Mouse (Mus musculus): ENCODE results near the gene Snx30. TPM values are rescaled to one million over a fixed set of nuclear protein-coding genes. Genes with fewer than 3 reads are reported as not detected.
A peak's percentile ranks its signal among the peaks of the same experiment; 100 is the strongest.

Gene Snx30
- polyA plus RNA-seq (2015; fragmentation: Nextera tagmentation; extraction: Ambion mirVana) = 3.5 and 4.5 TPM in 2 replicates

DNA sequence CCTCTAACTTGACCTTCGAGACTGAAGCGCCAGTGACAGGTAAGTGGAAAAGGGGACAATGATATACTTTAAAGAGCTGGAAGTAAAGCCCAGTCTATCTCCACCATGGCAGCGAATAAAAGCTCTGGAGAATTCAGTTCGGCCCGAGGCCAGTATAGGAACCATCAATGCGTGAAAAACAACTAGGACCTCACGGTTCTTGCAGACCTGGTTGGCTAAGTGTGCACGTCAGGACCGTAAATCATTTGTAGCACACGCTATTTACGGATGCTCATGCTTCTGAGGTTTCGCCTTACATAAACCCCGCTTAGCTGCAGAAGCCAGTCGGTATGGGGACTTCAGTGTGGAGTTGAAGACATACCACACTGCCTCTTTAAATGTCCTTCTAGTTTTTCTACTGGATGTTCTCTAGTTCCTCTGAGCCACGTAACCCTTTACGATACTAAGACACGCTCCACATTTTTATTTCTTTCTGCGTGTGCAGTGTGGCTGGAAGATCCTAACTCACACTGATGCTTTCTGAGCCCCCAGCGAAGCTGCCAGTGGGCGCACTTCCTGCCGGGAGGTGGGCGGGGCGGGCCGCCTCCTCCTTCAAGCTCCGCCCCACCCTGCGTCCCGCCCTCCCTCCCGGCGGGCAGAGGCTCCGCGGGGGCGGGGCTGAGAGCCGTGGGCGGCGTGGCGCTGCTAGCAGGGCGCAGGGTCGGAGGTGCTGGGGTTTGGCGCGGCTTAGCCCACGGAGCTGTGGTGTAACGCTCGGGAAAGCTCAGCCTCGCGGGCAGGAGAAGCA, at the start of gene Snx30:
Snx30 (plus strand) TSS at position 660 of the 787 bp plus-strand sequence.
- H3K27me3 ChIP-seq (ENCODE audit: insufficient read depth, low read length) = no peaks in the 10 kb centered on the region
- peak; percentile 88 for ATAC-seq
- peak within 1 kb of the TSS; percentile 97 for H3K4me2 ChIP-seq (ENCODE audit: low read depth, low read length)
- peak within 1 kb of the TSS; percentile 86 for H3K4me3 ChIP-seq (ENCODE audit: low read depth, low read length)
- TF ChIP-seq EP300 (IDR thresholded peaks at IDR 0.05; ENCODE audit: low read depth) (no peak), CTCF (IDR thresholded peaks at IDR 0.05; ENCODE audit: low read depth) (0 out of 2 replicates have a peak, but pooled peaks have one; percentile 3)
- peak; percentile 92 for DNase-seq
- peak within 1 kb of the TSS; percentile 83 for H3K9ac ChIP-seq (replicated peaks)
- peak within 1 kb of the TSS; percentile 76 for H3K27ac ChIP-seq (ENCODE audit: low read depth)
- peaks cover 37% of the 10 kb centered on the region for H3K4me1 ChIP-seq (ENCODE audit: insufficient read depth)
- H3K36me3 ChIP-seq (replicated peaks; ENCODE audit: insufficient read depth, low read length) = no peaks in the 10 kb centered on the region
- no peaks in the 10 kb centered on the region for H3K9me3 ChIP-seq (ENCODE audit: low read length)
- WGBS (ENCODE audit: insufficient replicate concordance) = 4% methylated on average over 39 of the region's 45 CpGs

DNA sequence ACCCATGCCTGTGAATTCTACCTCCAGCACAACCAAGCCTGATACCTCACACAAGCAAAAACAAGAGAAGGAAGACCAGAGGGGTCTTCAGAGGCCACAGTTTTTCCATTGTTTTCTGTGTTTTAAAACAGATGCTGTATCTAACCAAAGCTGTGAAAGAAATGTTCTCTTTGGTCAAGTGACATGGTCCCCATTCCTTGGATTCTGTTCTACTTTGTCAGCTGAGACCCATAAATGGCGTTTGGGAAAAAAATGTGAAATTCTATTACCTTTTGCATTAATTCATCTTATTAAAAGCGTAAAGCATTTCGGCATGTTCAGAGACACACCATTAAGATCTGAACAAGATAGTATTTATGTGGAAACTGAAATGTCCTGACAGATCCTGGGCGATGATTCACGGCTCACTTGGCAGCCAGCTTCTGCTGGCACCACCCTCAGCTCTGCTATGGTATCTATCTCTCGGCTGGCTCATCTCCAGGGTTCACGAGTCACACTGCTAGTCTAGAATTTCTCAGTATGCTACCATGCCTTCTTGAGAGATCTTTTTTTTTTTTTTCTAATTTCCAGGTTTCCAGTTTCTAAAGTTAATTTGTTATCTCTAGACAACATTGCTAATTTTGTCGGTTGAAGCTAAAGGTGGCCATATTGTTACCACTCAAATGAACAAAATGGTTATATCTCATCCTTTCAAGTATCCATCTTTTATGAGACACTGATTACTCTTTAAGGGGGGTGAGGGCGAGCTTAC, 49.1 kb upstream of the Snx30 start:
- no peak for DNase-seq

DNA sequence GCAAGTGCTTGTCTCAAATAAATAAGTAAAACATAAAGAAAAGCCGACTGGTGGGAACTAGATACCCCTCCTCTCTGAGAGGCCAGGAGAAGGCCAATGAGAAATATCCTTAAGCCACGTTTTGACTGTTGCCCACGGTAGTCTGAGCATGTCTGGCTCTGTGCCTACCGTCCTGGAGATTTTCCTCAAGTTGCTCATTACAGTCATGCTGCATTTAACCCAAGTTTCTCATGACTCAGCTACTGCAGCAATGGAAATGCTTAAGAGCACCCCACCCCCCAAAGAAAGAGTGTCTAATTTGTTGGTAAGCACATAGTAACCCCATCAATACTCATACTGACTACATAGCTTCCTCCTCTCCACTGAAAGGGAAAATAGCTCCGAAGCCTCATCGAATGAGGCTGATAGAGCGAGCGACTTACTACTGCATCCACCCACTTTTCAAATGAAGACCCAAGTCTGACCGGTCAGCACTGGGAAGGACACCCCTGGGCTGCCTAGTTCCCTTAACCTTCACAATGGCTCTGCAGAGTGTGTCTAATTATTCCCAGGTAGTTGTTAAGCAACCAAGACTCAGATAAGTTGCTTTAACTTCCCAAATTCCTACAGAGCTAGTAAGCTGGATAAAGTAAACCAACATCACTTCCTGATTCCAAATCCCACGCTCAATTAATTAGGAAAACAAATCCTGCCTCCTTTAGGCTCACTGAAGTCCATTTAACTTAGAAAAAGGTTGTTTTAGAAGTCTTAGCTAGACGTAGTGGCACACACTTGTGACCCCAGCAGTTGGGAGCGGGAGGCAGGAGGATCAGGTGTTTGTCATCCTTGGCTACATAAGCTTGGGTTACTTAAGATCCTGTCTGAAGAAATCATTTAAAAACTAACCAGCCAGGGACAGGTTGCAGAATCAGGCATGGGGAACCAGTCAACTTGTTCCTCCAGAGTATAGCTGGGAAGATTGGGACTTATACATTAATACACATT, 47.9 kb upstream of the Snx30 start:
- no peaks in the 10 kb centered on the region; the same call in 1 of the 2 replicates for H3K36me3 ChIP-seq (replicated peaks; ENCODE audit: insufficient read depth, low read length)
- no peaks in the 10 kb centered on the region for H3K27me3 ChIP-seq (ENCODE audit: insufficient read depth, low read length)
- ATAC-seq (no peak), DNase-seq (no peak)
- H3K9me3 ChIP-seq (ENCODE audit: low read length) = no peaks in the 10 kb centered on the region
- no peak for TF ChIP-seq CTCF (IDR thresholded peaks at IDR 0.05; ENCODE audit: low read depth)
- no peak for TF ChIP-seq EP300 (IDR thresholded peaks at IDR 0.05; ENCODE audit: low read depth)
- H3K4me2 ChIP-seq (ENCODE audit: low read depth, low read length) = no peak overlapping the region
- 0 out of 2 replicates have a peak, but pooled peaks cover 4% of the 10 kb centered on the region for H3K4me1 ChIP-seq (ENCODE audit: insufficient read depth)
- WGBS (ENCODE audit: insufficient replicate concordance) = 80% methylated on average over 12 of the region's 12 CpGs
- H3K27ac ChIP-seq (ENCODE audit: low read depth) = no peak overlapping the region
- no peak overlapping the region for H3K9ac ChIP-seq (replicated peaks)
- no peak overlapping the region for H3K4me3 ChIP-seq (ENCODE audit: low read depth, low read length)

More for the DNA sequence above, 49.1 kb upstream of the Snx30 start:
- no peaks in the 10 kb centered on the region for H3K9me3 ChIP-seq (ENCODE audit: low read length)
- H3K4me2 ChIP-seq (ENCODE audit: low read depth, low read length) = no peak overlapping the region
- TF ChIP-seq EP300 (IDR thresholded peaks at IDR 0.05; ENCODE audit: low read depth) (peak; percentile 28; the same call in 1 of the 2 replicates), CTCF (IDR thresholded peaks at IDR 0.05; ENCODE audit: low read depth) (no peak)
- H3K9ac ChIP-seq (replicated peaks) = no peak overlapping the region
- no peaks in the 10 kb centered on the region for H3K27me3 ChIP-seq (ENCODE audit: insufficient read depth, low read length)
- WGBS (ENCODE audit: insufficient replicate concordance) = 68% methylated on average over 9 of the region's 9 CpGs
- H3K27ac ChIP-seq (ENCODE audit: low read depth) = no peak overlapping the region
- no peaks in the 10 kb centered on the region; the same call in 1 of the 2 replicates for H3K36me3 ChIP-seq (replicated peaks; ENCODE audit: insufficient read depth, low read length)
- no peak overlapping the region for H3K4me3 ChIP-seq (ENCODE audit: low read depth, low read length)
- no peak for ATAC-seq
- 0 out of 2 replicates have a peak, but pooled peaks cover 4% of the 10 kb centered on the region for H3K4me1 ChIP-seq (ENCODE audit: insufficient read depth)

DNA sequence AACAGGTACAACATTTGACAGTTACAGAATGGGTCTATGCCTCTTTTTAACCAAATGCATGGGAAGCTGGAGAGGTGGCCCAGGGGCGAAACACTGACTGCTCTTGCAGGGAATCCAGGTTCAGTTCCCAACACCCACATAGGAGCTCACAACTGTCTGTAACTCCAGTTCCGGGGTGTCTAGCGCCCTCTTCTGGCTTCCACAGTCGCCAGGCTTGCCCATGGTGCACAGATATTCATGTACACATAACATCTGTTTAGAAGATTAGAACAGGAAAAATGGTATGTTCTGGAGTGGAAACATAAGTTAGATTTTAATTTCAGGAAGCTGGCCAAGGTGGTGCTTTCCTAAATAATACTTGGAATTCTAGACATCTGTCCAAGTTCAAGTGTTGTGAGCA, 45.6 kb upstream of the Snx30 start:
- Histone ChIP-seq H3K4me3 (ENCODE audit: low read depth, low read length) (no peak overlapping the region), H3K27me3 (ENCODE audit: insufficient read depth, low read length) (no peaks in the 10 kb centered on the region), H3K4me2 (ENCODE audit: low read depth, low read length) (no peak overlapping the region), H3K4me1 (ENCODE audit: insufficient read depth) (peaks cover 4% of the 10 kb centered on the region; the same call in 1 of the 2 replicates), H3K36me3 (replicated peaks; ENCODE audit: insufficient read depth, low read length) (no peaks in the 10 kb centered on the region), H3K27ac (ENCODE audit: low read depth) (no peak overlapping the region), H3K9me3 (ENCODE audit: low read length) (no peaks in the 10 kb centered on the region), H3K9ac (replicated peaks) (no peak overlapping the region)
- WGBS (ENCODE audit: insufficient replicate concordance) = 70% methylated on average over 4 of the region's 4 CpGs
- ATAC-seq = no peak
- TF ChIP-seq EP300 (IDR thresholded peaks at IDR 0.05; ENCODE audit: low read depth) = no peak
- TF ChIP-seq CTCF (IDR thresholded peaks at IDR 0.05; ENCODE audit: low read depth) = peak; percentile 39
- DNase-seq = no peak

- H3K4me1 ChIP-seq (ENCODE audit: insufficient read depth) = peaks cover 4% of the 10 kb centered on the region; the same call in 1 of the 2 replicates
- H3K9ac ChIP-seq (replicated peaks) = no peak overlapping the region
- H3K4me2 ChIP-seq (ENCODE audit: low read depth, low read length) = no peak overlapping the region
- TF ChIP-seq CTCF (IDR thresholded peaks at IDR 0.05; ENCODE audit: low read depth) (peak; percentile 64), EP300 (IDR thresholded peaks at IDR 0.05; ENCODE audit: low read depth) (no peak)
- no peak overlapping the region for H3K27ac ChIP-seq (ENCODE audit: low read depth)
- DNase-seq (peak; percentile 35), ATAC-seq (no peak)
- 56% methylated on average over 10 of the region's 10 CpGs for WGBS (ENCODE audit: insufficient replicate concordance)
- H3K4me3 ChIP-seq (ENCODE audit: low read depth, low read length) = no peak overlapping the region
- H3K27me3 ChIP-seq (ENCODE audit: insufficient read depth, low read length) = no peaks in the 10 kb centered on the region
- H3K36me3 ChIP-seq (replicated peaks; ENCODE audit: insufficient read depth, low read length) = no peaks in the 10 kb centered on the region
- no peaks in the 10 kb centered on the region for H3K9me3 ChIP-seq (ENCODE audit: low read length)
Observed at GRCm38 (mm10) chr4:59760636-59761364, 44.8 kb upstream of the Snx30 start.

All from liver, postnatal 0 days (tissue).